In genomic region chr16:4537616-4538358, GRCm38 (mm10) we compare ENCODE assay signal across 1 mouse cellular context.
A peak's percentile ranks its signal among the peaks of the same experiment; 100 is the strongest.
TF ChIP-seq lines count a peak whose summit lies in the region.

No protein-coding gene starts in this region.

TF ChIP-seq in MEL, 35 proteins besides CTCF, POLR2A, EP300 and RAD21:
- 0 out of 2 replicates have a peak, but pooled peaks have one; percentile 1 for TF ChIP-seq SMC3 (IDR thresholded peaks at IDR 0.05; ENCODE audit: low read depth, low read length)
- TF ChIP-seq TAL1 (IDR thresholded peaks at IDR 0.05; ENCODE audit: low read length): no peak
